Comparison of ENCODE assay signal across 8 mouse cellular contexts in genomic region chr6:17171273-17172011, GRCm38 (mm10).
DNase-seq lines count a peak whose midpoint lies in the region; ATAC-seq and TF ChIP-seq lines count a peak whose summit lies in the region.

No protein-coding gene starts in this region.

- no peak for TF ChIP-seq CTCF in intestine, postnatal 0 days (IDR thresholded peaks at IDR 0.05; ENCODE audit: low read depth)

- H3K9me3 ChIP-seq in intestine, postnatal 0 days (ENCODE audit: control insufficient read depth), result no peaks in the 10 kb centered on the region
- no peaks in the 10 kb centered on the region for H3K9me3 ChIP-seq in limb, embryonic 11.5 days (ENCODE audit: control insufficient read depth, low read length)
- peaks cover 2% of the 10 kb centered on the region; the same call in 1 of the 2 replicates for H3K9me3 ChIP-seq in midbrain, embryonic 16.5 days (replicated peaks; ENCODE audit: control insufficient read depth, low read length, poor library complexity, severe bottlenecking)

- H3K4me1 ChIP-seq in intestine, postnatal 0 days (replicated peaks; ENCODE audit: control insufficient read depth, insufficient read depth, low read length), result no peaks in the 10 kb centered on the region
- no peaks in the 10 kb centered on the region for H3K4me1 ChIP-seq in limb, embryonic 11.5 days (ENCODE audit: control insufficient read depth, insufficient read depth, low read length)
- H3K4me1 ChIP-seq in midbrain, embryonic 16.5 days (ENCODE audit: control insufficient read depth, insufficient read depth, low read length), result peaks cover 22% of the 10 kb centered on the region

- WGBS in intestine, postnatal 0 days, result 11% methylated on average over 17 of the region's 17 CpGs
- WGBS in limb, embryonic 11.5 days, result 33% methylated on average over 17 of the region's 17 CpGs
- 6% methylated on average over 17 of the region's 17 CpGs for WGBS in midbrain, embryonic 16.5 days

- H3K9ac ChIP-seq in intestine, postnatal 0 days (ENCODE audit: low read depth, low read length), result no peak overlapping the region
- no peak overlapping the region for H3K9ac ChIP-seq in limb, embryonic 11.5 days (ENCODE audit: low read length)
- peak overlapping the region; percentile 15; the same call in 1 of the 2 replicates for H3K9ac ChIP-seq in midbrain, embryonic 16.5 days (ENCODE audit: low read depth, low read length)

- no peak overlapping the region for H3K4me3 ChIP-seq in intestine, postnatal 0 days (ENCODE audit: low read depth, low read length)
- H3K4me3 ChIP-seq in limb, embryonic 11.5 days (ENCODE audit: low read depth, low read length), result no peak overlapping the region
- 0 out of 2 replicates have a peak overlapping the region, but pooled peaks have one; percentile 7 for H3K4me3 ChIP-seq in midbrain, embryonic 16.5 days (ENCODE audit: low read depth, low read length)

- no peak for ATAC-seq in intestine, postnatal 0 days
- ATAC-seq in limb, embryonic 11.5 days (ENCODE audit: insufficient number of reproducible peaks, low FRiP score, low TSS enrichment, low read depth), result 0 out of 2 replicates have a peak, but pooled peaks have one; percentile 31
- peak; percentile 90 for ATAC-seq in midbrain, embryonic 16.5 days

- DNase-seq in NIH3T3 (ENCODE audit: low read depth) (peak; percentile 80), MN1 (ENCODE audit: low spot score) (no peak)
- DNase-seq in embryo, embryonic 10.5 days (ENCODE audit: low spot score), result peak; percentile 76
- peak; percentile 64 to 66 for DNase-seq in heart, adult 18-20 months
- peak; percentile 42 for DNase-seq in limb, embryonic 11.5 days (ENCODE audit: low spot score)
- peak; percentile 49 for DNase-seq in testis, postnatal 10 days (ENCODE audit: low spot score)

- peak overlapping the region; percentile 42; the same call in 1 of the 2 replicates for H3K27ac ChIP-seq in intestine, postnatal 0 days (ENCODE audit: low read depth, low read length)
- H3K27ac ChIP-seq in limb, embryonic 11.5 days (replicated peaks; ENCODE audit: low read depth, low read length), result no peak overlapping the region
- peak overlapping the region; percentile 79 for H3K27ac ChIP-seq in midbrain, embryonic 16.5 days (ENCODE audit: low read length)

- H3K4me2 ChIP-seq in intestine, postnatal 0 days (replicated peaks; ENCODE audit: low read depth), result peak overlapping the region; percentile 39
- no peak overlapping the region for H3K4me2 ChIP-seq in limb, embryonic 11.5 days (ENCODE audit: low read depth, severe bottlenecking)
- H3K4me2 ChIP-seq in midbrain, embryonic 16.5 days (ENCODE audit: low read length), result peak overlapping the region; percentile 49

- no peaks in the 10 kb centered on the region for H3K36me3 ChIP-seq in intestine, postnatal 0 days (ENCODE audit: control insufficient read depth, insufficient read depth)
- no peaks in the 10 kb centered on the region for H3K36me3 ChIP-seq in limb, embryonic 11.5 days (ENCODE audit: control insufficient read depth, insufficient read depth, low read length)
- no peaks in the 10 kb centered on the region for H3K36me3 ChIP-seq in midbrain, embryonic 16.5 days (ENCODE audit: control insufficient read depth, insufficient read depth, low read length)

- no peaks in the 10 kb centered on the region for H3K27me3 ChIP-seq in intestine, postnatal 0 days (replicated peaks; ENCODE audit: control insufficient read depth, insufficient read depth, low read length)
- no peaks in the 10 kb centered on the region for H3K27me3 ChIP-seq in limb, embryonic 11.5 days (ENCODE audit: control insufficient read depth, insufficient read depth, low read length)
- H3K27me3 ChIP-seq in midbrain, embryonic 16.5 days (ENCODE audit: control insufficient read depth, insufficient read depth, low read depth, low read length), result no peaks in the 10 kb centered on the region
